Mouse (Mus musculus): ENCODE measurements at regions not wholly inside any gene's neighbourhood (a gene's known extent, or its start where the extent isn't known, plus 50 kb on each side); places are given as distances from the start of the nearest gene placed in this dataset.

DNA sequence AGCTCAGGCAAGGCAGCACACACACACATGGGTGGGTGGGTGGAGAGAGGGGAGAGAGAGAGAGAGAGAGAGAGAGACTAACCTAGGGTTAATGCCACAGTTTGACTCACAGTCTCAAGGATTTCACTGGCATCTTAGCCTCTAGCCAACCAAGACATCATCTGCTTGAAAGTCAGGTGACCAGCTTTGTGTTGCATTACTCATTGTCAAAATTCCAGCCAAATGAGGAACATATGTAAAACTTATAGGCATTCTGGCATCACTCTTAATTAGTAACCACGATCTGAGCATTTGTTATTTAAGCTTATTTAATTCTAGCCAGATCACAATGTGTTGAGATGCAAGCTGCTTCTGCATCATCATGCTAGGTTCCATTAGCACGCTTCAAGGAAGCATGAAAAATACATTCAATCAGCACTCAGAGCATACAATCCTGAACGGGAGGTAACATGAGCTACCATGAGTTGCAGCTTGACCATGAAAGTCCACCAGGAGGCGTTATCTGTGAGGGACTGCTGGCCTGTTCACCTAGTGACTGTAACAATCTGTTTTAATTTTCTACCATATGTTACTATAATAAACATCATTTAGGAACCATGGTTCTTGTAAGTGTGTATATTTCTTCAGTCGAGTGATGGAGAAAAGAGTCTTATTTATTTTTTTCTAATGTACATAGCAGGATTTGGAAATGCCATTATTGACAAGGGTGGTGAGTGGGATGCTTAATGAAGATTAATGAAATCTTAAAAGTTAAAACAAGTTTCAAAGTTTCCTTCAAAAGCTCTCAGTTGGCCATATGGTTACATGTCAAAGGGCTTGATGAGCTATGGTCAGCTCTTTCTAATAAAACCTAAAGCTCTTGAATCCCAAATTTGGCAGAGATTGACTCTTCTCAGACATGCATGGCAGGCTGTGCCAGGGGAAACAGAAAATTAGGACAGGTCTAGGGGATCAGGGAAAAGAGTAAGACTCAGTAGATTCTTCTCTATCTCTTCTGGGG, 572.4 kb upstream of the Kif18a start:
- TF ChIP-seq EP300 (IDR thresholded peaks at IDR 0.05; ENCODE audit: low read depth) (no peak), CTCF (IDR thresholded peaks at IDR 0.05; ENCODE audit: low read depth) (no peak)

Data from heart, postnatal 0 days (tissue).